Mouse (Mus musculus): ENCODE data around the gene Agpat1. TPM values are rescaled to one million over a fixed set of nuclear protein-coding genes. Genes with fewer than 3 reads are reported as not detected.

Gene Agpat1
- polyA plus RNA-seq, 1 experiment from 2014 or later: 55.6 TPM

DNA sequence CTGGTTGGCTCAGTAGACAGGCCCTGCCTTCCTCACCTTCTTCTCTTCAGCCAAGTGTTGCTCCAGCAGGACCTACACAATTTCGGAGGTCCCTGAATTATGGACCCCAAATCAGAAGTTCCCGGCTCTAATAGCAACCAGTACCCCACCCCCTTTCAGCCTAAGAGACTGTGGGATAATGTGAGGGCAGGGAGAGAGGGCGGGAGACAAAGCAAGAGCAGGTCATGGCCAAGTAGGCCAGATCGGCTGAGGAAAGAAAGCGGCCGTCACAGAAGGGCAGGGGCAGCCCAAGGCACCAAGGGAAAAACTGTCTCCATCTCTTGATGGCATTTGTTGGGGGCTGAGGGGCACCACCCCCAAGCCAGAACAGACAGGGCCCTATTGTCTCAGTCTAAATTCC lies 11.8 kb downstream of the Agpat1 start, which contains the start of gene Egfl8:
Gene Egfl8, minus strand, starts transcription at position 101 of the 400 bp plus-strand sequence.
- WGBS: 85% methylated on average over 6 of the region's 6 CpGs
- Histone ChIP-seq H3K36me3 (ENCODE audit: control insufficient read depth, insufficient read depth) (peaks cover 70% of the 10 kb centered on the region), H3K9ac (ENCODE audit: low read depth, low read length) (no peak within 1 kb of the TSS), H3K27me3 (replicated peaks; ENCODE audit: control insufficient read depth, insufficient read depth, low read length) (no peaks in the 10 kb centered on the region), H3K4me1 (replicated peaks; ENCODE audit: control insufficient read depth, insufficient read depth, low read length) (no peaks in the 10 kb centered on the region), H3K4me2 (replicated peaks; ENCODE audit: low read depth) (no peak within 1 kb of the TSS), H3K9me3 (ENCODE audit: control insufficient read depth) (no peaks in the 10 kb centered on the region), H3K4me3 (ENCODE audit: low read depth, low read length) (no peak within 1 kb of the TSS), H3K27ac (ENCODE audit: low read depth, low read length) (no peak within 1 kb of the TSS)
- ATAC-seq: no peak
- TF ChIP-seq CTCF (IDR thresholded peaks at IDR 0.05; ENCODE audit: low read depth): no peak

GRCm38 (mm10) chr17:34618999-34619398 lies 14.9 kb downstream of the Agpat1 start:
- TF ChIP-seq CTCF (IDR thresholded peaks at IDR 0.05; ENCODE audit: low read depth): peak; percentile 90
- Histone ChIP-seq H3K4me1 (replicated peaks; ENCODE audit: control insufficient read depth, insufficient read depth, low read length) (no peaks in the 10 kb centered on the region), H3K27me3 (replicated peaks; ENCODE audit: control insufficient read depth, insufficient read depth, low read length) (no peaks in the 10 kb centered on the region), H3K4me3 (ENCODE audit: low read depth, low read length) (no peak overlapping the region), H3K4me2 (replicated peaks; ENCODE audit: low read depth) (no peak overlapping the region), H3K36me3 (ENCODE audit: control insufficient read depth, insufficient read depth) (peaks cover 62% of the 10 kb centered on the region), H3K9me3 (ENCODE audit: control insufficient read depth) (no peaks in the 10 kb centered on the region), H3K27ac (ENCODE audit: low read depth, low read length) (no peak overlapping the region), H3K9ac (ENCODE audit: low read depth, low read length) (no peak overlapping the region)
- peak; percentile 29 for ATAC-seq
- WGBS: 15% methylated on average over 6 of the region's 6 CpGs

DNA sequence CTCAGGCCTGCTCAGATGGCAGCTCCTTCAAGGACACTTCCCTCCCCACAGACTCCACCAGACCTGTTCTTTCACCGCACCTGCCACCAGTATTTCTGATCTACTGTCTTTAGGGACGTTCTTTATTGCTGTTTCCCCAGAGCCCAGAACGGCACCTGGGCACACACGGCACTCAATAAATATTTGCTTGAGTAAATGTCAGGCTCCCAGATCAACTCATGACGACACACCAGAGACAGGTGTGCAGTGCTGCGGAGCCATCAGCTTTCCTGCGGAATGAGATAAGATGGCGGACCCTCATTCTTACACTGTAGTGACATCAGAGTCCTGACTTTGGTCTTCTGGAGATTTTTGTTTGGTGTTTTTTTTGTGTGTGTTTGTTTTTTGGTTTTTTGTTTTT lies 16.9 kb downstream of the Agpat1 start:
- H3K4me2 ChIP-seq (replicated peaks; ENCODE audit: low read depth): no peak overlapping the region
- H3K36me3 ChIP-seq (ENCODE audit: control insufficient read depth, insufficient read depth): peaks cover 49% of the 10 kb centered on the region
- 50% methylated on average over 8 of the region's 8 CpGs for WGBS
- H3K27ac ChIP-seq (ENCODE audit: low read depth, low read length): no peak overlapping the region
- no peak for TF ChIP-seq CTCF (IDR thresholded peaks at IDR 0.05; ENCODE audit: low read depth)
- H3K4me3 ChIP-seq (ENCODE audit: low read depth, low read length): no peak overlapping the region
- peak; percentile 58 for ATAC-seq
- H3K9me3 ChIP-seq (ENCODE audit: control insufficient read depth): no peaks in the 10 kb centered on the region
- H3K27me3 ChIP-seq (replicated peaks; ENCODE audit: control insufficient read depth, insufficient read depth, low read length): no peaks in the 10 kb centered on the region
- no peak overlapping the region for H3K9ac ChIP-seq (ENCODE audit: low read depth, low read length)
- H3K4me1 ChIP-seq (replicated peaks; ENCODE audit: control insufficient read depth, insufficient read depth, low read length): no peaks in the 10 kb centered on the region

DNA sequence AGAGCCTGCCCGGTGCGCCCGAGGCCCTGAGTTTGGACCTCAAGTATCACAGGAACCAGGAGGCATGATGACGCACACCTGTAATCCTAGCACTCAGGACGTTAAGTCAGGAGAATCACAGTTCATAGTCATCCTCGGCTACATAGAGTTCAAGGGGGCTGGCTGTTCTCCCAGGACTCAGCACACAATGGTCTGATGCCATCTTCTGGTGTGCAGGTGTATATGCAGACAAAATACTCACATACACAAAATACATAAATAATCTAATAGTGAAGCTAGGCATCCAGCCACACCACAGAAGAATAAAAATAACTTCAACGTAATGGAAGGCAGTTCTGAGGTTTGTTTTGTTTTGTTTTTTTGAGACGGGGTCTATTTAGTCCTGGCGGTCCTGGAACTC lies 19.1 kb downstream of the Agpat1 start:
- H3K4me2 ChIP-seq (replicated peaks; ENCODE audit: low read depth): no peak overlapping the region
- no peaks in the 10 kb centered on the region for H3K27me3 ChIP-seq (replicated peaks; ENCODE audit: control insufficient read depth, insufficient read depth, low read length)
- no peak for ATAC-seq
- H3K4me1 ChIP-seq (replicated peaks; ENCODE audit: control insufficient read depth, insufficient read depth, low read length): no peaks in the 10 kb centered on the region; the same call in 1 of the 2 replicates
- H3K27ac ChIP-seq (ENCODE audit: low read depth, low read length): no peak overlapping the region
- no peak overlapping the region for H3K4me3 ChIP-seq (ENCODE audit: low read depth, low read length)
- peak; percentile 49 for TF ChIP-seq CTCF (IDR thresholded peaks at IDR 0.05; ENCODE audit: low read depth)
- WGBS: 84% methylated on average over 9 of the region's 9 CpGs
- H3K9ac ChIP-seq (ENCODE audit: low read depth, low read length): no peak overlapping the region
- peaks cover 32% of the 10 kb centered on the region for H3K36me3 ChIP-seq (ENCODE audit: control insufficient read depth, insufficient read depth)
- no peaks in the 10 kb centered on the region for H3K9me3 ChIP-seq (ENCODE audit: control insufficient read depth)

DNA sequence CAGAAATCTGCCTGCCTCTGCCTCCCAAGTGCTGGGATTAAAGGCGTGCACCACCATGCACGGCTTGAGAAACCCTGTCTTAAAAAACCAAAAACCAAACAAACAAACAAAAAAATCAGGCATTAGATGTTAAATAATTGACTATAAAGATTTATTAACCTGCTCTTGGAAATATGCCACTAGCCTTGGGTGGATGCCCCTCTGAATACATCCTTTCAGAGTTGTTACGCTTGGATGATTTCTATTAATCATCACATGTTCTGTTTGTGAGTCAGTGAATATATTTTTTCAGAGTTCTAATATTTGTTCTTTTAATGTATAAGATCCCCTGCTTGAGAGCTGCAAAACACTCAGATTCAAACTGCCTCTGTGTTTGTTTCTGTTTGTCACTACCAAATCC lies 20.9 kb downstream of the Agpat1 start:
- no peak overlapping the region for H3K4me3 ChIP-seq (ENCODE audit: low read depth, low read length)
- peaks cover 31% of the 10 kb centered on the region for H3K36me3 ChIP-seq (ENCODE audit: control insufficient read depth, insufficient read depth)
- 96% methylated on average over 3 of the region's 3 CpGs for WGBS
- no peaks in the 10 kb centered on the region for H3K9me3 ChIP-seq (ENCODE audit: control insufficient read depth)
- H3K27ac ChIP-seq (ENCODE audit: low read depth, low read length): no peak overlapping the region
- ATAC-seq: no peak
- H3K27me3 ChIP-seq (replicated peaks; ENCODE audit: control insufficient read depth, insufficient read depth, low read length): peaks cover 3% of the 10 kb centered on the region; the same call in 1 of the 2 replicates
- no peak for TF ChIP-seq CTCF (IDR thresholded peaks at IDR 0.05; ENCODE audit: low read depth)
- no peak overlapping the region for H3K4me2 ChIP-seq (replicated peaks; ENCODE audit: low read depth)
- no peak overlapping the region for H3K9ac ChIP-seq (ENCODE audit: low read depth, low read length)
- peaks cover 2% of the 10 kb centered on the region; the same call in 1 of the 2 replicates for H3K4me1 ChIP-seq (replicated peaks; ENCODE audit: control insufficient read depth, insufficient read depth, low read length)

GRCm38 (mm10) chr17:34626062-34626772 lies 22.2 kb downstream of the Agpat1 start:
- Histone ChIP-seq H3K4me3 (ENCODE audit: low read depth, low read length) (peak overlapping the region; percentile 66), H3K4me1 (replicated peaks; ENCODE audit: control insufficient read depth, insufficient read depth, low read length) (peaks cover 5% of the 10 kb centered on the region), H3K4me2 (replicated peaks; ENCODE audit: low read depth) (peak overlapping the region; percentile 95), H3K9ac (ENCODE audit: low read depth, low read length) (peak overlapping the region; percentile 65), H3K36me3 (ENCODE audit: control insufficient read depth, insufficient read depth) (peaks cover 18% of the 10 kb centered on the region), H3K27me3 (replicated peaks; ENCODE audit: control insufficient read depth, insufficient read depth, low read length) (peaks cover 11% of the 10 kb centered on the region), H3K27ac (ENCODE audit: low read depth, low read length) (peak overlapping the region; percentile 87), H3K9me3 (ENCODE audit: control insufficient read depth) (no peaks in the 10 kb centered on the region)
- no peak for ATAC-seq
- no peak for TF ChIP-seq CTCF (IDR thresholded peaks at IDR 0.05; ENCODE audit: low read depth)
- 52% methylated on average over 16 of the region's 16 CpGs for WGBS
